Mouse (Mus musculus) urinary bladder, adult 2 months (tissue): ENCODE results near the gene Gm3685. TPM values are rescaled to one million over a fixed set of nuclear protein-coding genes. Genes with fewer than 3 reads are reported as not detected.
A peak's percentile ranks its signal among the peaks of the same experiment; 100 is the strongest.
"Not testable (repeated sequence)": the region's sequence is repeated elsewhere in the genome, so short reads cannot be mapped to it uniquely, and the experiment has no call there.

Experiments used
- DNase-seq: peaks from one replicate; pipeline ENCODE4 v3.0.0; 2022; ENCODE audit warnings: low spot score
- polyA plus RNA-seq: library from polyadenylated mRNA; depleted of rRNA; stranded (reverse); fragments of >200 nt; gene quantifications from 2 replicates; pipeline ENCODE4 v1.2.3, GENCODE M21; 2012; rRNA removed

Gene Gm3685
- polyA plus RNA-seq = not detected in 2 replicates

- not testable (repeated sequence) for DNase-seq
These were observed at the start of gene Gm3685 for GRCm38 (mm10) chr14:7044870-7045269. Gene Gm3685, minus strand, starts transcription at chr14:7044970.

DNA sequence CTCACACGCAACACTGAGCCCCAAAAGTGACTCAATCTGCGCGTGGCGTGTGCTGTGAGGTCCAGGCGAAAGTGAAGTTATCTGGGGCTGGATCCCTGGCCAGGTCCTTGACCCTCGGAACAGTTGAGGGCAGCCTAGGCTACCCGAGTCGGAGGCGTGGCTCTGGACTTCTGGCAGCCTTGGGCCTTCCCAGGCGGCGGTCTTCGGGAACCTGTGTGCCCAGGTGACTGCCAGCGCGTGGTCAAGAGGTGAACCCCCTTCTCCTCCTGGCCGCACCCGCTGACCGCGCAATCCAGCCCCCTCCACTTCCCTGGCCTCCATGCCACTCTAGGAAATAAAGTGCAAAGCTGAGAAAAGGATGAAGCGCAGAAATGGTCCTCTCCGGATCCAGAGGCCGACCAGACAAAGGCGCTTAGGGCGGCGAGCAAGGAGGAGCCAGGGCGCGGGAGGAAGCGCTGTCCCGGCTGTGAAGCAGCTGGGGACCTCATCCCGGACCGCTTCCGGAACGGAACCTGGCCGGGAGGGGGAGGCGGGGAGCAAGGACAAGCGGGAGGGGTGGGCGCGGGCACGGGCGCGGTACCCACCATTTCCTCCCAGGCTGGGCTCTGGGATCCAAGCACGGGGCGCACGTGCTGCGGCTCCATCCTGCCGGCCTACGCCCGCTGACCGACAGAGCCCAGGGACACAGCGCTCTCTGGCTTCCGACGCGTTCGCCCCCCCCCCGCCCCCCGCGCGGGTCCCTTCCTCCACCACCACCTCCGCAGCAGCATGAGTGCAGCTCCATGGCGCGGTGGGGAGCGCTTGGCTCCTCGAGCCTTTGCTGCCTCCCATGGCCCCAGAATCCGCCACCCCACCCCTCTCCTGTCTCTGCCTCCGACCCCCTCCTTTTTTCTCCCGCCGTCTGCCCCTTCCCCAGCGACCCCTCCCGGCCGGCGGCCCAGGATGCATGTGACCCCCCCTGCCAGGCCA lies 17.7 kb downstream of the Gm3685 start, which contains the start of gene Gm10406:
TSS of gene Gm10406 (minus strand) at position 669 of the 969 bp plus-strand sequence.
- DNase-seq = peak; percentile 24

- not testable (repeated sequence) for DNase-seq
These were observed 18.5 kb downstream of the Gm3685 start for GRCm38 (mm10) chr14:7026274-7026673.

Other genes with a start within 250 kb of the Gm3685 start
- not detected in 2 replicates for gene Gm3642, start 204.7 kb downstream of the Gm3685 start, polyA plus RNA-seq
- gene Gm3667, start 155.0 kb downstream of the Gm3685 start, polyA plus RNA-seq = 1.4 and 1.8 TPM in 2 replicates
- not detected in 2 replicates for gene Gm6356, start 71.2 kb downstream of the Gm3685 start, polyA plus RNA-seq
- 0.52 and 0.73 TPM in 2 replicates for gene Gm10406, start 17.5 kb downstream of the Gm3685 start, polyA plus RNA-seq
- gene Gm3696, start 55.7 kb upstream of the Gm3685 start, polyA plus RNA-seq = 4.1 and 5.7 TPM in 2 replicates
- gene Gm6676, start 80.4 kb upstream of the Gm3685 start, polyA plus RNA-seq = not detected in 2 replicates
- 16.7 and 21.8 TPM in 2 replicates for gene Gm3512, start 129.6 kb upstream of the Gm3685 start, polyA plus RNA-seq
- gene Gm16434, start 149.6 kb upstream of the Gm3685 start, polyA plus RNA-seq = not detected in 2 replicates
- not detected in 2 replicates for gene Gm3727, start 219.7 kb upstream of the Gm3685 start, polyA plus RNA-seq